Mouse (Mus musculus) central nervous system, embryonic 18 days (tissue): ENCODE data around the gene Lgi1. TPM values are rescaled to one million over a fixed set of nuclear protein-coding genes. Genes with fewer than 3 reads are reported as not detected.

ENCODE experiments used
- polyA plus RNA-seq: library from polyadenylated mRNA; depleted of rRNA; stranded (reverse); fragments of >200 nt; gene quantifications from 2 replicates; pipeline ENCODE4 v1.2.3, GENCODE M21; 2012; rRNA removed

The Lgi1 gene
- polyA plus RNA-seq, result 23.5 and 25.4 TPM in 2 replicates

DNA sequence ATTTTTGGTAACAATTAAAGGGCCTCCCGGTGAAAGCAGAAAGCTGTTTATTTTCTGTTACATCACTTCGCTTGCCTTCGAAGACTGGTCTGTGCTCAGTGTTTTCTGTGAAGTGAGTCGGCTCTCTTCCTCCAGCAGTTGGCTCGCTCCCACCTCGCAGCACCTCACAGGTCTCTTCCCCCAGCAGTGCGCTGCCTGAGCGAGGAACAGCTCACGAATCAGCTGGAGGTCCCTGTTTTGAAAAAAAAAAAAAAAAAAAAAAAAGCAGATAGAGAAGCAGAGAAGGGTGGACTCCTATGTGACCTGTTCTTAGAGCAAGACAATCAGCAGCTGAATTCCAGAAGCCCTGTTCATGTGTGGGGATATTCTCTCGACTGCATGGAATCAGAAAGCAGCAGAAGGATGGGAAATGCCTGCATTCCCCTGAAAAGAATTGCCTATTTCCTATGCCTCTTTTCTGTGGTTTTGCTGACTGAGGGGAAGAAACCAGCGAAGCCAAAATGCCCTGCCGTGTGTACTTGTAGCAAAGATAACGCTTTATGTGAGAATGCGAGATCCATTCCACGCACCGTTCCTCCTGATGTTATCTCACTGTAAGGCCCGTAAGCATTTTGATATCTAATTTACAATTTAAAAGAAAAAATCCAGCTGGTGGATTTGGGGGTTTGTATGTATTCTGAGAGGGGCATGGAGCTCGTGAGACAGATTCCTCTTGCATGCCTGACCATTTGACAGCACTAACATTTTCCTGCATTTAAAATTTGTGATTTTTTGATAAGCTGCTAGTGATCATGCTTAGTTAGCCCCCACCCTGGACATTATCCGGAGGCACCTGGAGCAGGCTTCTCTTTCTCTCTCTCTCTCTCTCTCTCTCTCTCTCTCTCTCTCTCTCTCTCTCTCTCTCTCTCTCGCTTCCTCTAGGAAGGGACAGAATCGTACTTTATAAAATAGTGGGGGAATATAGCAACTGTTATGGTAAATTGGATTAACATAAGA lies at the start of gene Lgi1:
Gene Lgi1, plus strand, starts transcription at position 32 of the 996 bp plus-strand sequence.

DNA sequence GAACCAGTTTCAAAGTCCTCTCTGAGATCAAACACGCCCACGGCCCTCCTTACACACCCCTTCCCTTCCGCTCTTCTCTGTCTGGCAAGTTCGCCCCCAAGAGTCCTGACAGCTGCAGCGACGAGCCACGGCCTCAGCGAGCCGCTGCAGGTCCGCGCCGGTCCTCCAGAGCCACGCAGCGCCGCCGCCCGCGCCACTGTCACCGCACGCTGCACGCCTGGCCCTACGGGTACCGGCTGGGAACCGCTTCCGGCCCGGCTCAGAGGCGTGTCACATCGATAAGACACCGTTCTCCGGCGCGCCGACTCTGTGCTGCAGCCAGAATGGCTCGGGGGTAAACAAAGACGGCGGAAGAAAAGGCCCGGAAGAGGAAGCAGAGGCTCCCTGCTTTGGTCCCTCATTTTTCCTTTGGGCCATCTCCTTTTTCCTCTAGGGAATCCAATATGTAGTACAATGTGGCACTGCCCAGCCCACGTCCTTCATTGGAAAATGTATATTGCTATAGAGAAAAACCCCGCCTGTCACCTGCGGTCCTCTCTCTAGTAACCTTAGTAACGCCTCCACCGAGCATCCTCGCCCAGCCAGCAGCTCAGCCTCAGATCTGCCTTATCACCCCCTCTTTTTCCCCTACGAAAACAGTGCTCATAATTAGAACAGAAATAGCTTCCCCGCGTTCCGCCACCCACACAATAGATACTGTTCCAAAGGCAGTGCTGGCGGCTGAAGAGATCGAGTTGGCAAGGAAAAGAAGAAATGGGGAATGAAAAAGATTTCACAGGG lies 40.2 kb upstream of the Lgi1 start, which contains the start of gene Fra10ac1:
Gene Fra10ac1, minus strand, starts transcription at position 252 of the 780 bp plus-strand sequence.

Other genes with a start within 250 kb of the Lgi1 start
- 5.8 and 7.2 TPM in 2 replicates for gene Myof, start 221.0 kb upstream of the Lgi1 start, polyA plus RNA-seq
- gene Cep55, start 209.5 kb upstream of the Lgi1 start, polyA plus RNA-seq, result 5.0 and 5.5 TPM in 2 replicates
- gene Ffar4, start 167.5 kb upstream of the Lgi1 start, polyA plus RNA-seq, result 0.26 and 0.31 TPM in 2 replicates
- gene Rbp4, start 139.3 kb upstream of the Lgi1 start, polyA plus RNA-seq, result 2.3 and 4.4 TPM in 2 replicates
- 0.05 and 0.16 TPM in 2 replicates for gene Pde6c, start 131.8 kb upstream of the Lgi1 start, polyA plus RNA-seq
- gene Fra10ac1, start 40.4 kb upstream of the Lgi1 start, polyA plus RNA-seq, result 32.6 and 33.7 TPM in 2 replicates
- 1.3 and 1.6 TPM in 2 replicates for gene Slc35g1, start 131.4 kb downstream of the Lgi1 start, polyA plus RNA-seq
- 3.4 and 4.1 TPM in 2 replicates for gene Plce1, start 216.6 kb downstream of the Lgi1 start, polyA plus RNA-seq